Mouse (Mus musculus): ENCODE data around the gene Dohh.

Gene Dohh

DNA sequence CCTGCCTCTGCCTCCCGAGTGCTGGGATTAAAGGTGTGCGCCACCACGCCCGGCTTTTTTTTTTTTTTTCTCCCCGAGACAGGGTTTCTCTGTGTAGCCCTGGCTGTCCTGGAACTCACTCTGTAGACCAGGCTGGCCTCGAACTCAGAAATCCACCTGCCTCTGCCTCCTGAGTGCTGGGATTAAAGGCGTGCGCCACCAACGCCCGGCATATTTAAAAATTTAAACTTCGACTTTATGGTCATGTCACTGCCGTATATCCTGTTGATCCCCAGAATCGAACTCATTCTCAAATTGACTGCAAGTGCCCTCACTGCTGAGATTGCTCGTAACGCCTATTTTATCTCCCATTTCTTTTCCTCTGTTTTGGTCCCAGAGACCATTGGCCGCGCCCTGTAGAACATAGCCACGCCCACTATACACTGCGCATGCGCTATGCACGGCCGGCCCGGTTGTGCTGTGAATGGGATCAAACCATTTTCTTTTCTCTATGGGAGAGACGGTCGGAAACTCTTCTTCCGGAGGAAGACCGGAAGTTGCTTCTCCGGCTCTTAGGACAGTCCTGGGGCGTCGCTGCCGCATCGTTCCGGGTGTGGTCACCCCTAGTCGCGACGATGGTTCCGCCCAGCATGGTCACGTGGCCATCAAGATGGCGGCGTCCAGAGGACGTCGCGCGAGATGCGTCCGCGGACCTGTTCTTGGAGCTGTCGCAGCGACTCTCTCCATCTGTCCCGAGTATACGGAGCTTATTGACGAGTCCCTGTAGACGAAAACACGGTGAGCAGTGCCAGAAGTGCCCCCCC is at the start of gene Dohh, which contains the start of gene Gm48551:
Gene Dohh, plus strand, starts transcription at position 627 of the 803 bp plus-strand sequence.
Gene Gm48551, plus strand, starts transcription at position 665 of the 803 bp plus-strand sequence.
- ATAC-seq (ENCODE audit: low TSS enrichment) = peak; percentile 96

DNA sequence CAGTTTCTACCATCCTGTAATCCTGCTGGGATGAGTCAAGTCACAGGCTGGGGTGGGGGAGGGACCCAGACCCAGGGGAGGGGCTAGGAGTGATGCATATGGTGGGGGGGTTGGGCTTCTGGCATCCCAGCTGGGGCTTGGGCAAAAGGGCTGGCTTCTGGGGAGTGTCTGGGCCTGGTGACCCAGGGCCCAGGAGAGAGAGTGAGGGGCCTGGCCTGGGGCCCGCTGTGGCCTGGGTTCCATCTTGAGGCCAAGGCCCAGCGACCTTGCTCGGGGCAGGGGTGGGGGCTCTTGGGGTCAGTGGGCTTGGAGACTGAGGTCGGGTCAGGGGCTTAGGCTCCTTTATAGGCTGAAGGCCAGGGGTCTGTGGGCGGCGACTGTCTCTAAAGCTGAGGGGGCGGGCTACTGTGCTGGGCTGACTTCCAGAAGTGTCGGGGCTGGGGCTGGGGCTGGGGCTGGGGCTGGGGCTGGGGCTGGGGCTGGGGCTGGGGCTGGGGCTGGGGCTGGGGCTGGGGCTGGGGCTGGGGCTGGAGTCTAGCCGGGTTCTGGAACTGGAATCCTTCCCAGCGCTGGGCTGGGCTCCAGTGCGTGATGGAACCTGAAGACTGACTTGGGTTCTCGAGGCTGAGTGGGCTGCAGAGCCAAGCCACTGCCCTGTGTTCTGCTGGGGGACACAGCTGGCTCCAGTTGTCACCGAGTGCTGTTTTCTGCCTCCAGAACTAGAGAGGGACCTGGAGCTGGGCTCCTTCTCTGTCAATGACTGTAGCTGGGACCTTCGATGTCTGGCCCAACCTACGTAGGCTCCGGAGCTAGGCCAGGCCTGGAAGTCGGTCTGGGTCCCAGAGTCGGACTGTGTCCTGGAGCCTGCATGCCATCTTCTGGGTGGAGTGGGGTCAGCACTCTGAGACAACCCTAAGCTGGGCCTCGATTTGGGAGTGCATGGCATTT is 48.6 kb upstream of the Dohh start:
- ATAC-seq (ENCODE audit: low TSS enrichment) = no peak

DNA sequence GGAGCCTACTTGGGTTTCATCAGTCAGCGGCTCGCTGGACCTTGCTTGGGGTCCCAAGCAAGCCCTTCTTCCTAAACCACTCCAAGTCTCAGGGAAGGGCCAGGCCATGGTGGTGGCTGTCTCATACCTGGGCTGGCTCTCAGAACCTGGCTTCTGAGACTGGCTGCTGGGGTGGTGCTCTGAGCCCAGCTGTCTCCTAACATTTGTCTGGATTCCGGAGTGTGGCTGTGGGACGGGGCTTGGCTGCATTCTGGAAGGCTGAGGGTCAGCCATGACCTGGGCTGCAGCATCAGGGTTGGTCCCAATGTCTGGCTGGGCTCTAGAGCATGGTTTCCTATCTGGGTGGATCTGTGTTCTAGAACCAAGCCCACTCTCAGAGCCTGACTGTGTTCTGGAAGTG is 47.7 kb upstream of the Dohh start:
- no peak for ATAC-seq (ENCODE audit: low TSS enrichment)

DNA sequence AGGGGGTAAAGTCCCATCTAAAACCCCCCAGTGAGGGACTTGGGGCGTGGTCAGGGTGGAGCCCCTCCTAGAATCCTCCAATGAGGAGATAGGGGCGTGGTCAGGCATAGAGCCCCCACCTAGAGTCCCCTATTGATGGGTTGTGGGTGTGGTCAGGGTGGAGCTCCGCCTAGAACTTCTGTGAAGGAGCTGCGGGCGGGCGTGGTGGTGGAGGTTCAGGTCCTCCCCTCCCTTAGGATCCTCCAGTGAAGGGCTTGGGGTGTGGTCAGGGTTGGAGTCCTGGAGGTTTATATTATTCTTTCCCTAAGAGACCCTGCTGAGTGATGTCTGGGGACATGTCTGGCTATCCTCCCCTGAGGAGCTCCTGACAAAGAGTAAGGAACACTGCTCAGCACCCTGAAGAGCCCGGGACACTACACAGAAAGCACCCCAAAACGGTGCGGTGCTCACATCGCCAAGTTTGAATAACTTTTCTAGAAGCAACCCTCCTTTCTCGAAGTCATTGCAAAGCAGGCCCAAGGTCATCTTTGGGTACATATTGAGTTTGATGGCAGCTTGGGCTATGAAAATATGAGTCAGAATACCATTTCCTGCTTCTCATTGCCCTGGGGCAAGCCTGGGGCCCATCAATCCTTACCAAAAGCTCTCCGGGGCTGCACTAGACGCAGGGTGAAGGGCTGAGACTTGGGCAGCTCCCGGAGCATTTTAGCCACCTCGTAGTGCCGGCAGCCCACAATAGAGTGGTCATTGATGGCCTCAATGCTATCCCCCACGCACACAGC is 43.5 kb upstream of the Dohh start:
- ATAC-seq (ENCODE audit: low TSS enrichment) = no peak

DNA sequence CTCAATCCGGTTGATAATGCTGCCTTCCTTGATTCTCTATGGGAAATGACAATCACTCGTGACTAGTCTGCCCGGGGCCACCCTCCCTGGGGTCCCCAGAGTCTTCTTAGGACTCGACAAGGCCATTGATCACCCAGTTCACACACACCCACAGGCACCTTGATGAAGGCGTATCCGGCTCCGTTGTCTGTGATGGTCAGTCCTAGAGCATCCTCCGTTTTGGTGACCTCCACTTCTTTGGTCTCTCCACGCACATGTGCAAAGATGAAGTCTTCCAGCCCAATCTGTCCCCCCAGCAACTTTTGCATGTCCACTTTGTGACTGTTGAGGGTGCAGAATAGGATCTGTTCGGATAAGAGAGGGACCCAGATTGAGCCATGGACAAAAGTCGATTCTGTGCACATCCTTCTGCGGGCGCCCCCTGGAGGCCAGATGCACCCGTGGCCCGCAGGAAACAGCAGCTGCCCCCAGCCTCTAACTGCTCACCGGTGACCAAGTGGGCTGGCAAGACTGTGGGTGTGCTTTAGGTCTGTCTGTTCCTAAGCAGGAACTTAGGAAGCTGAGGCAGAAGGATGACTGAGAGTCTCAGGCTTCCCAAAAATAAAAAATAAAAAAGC is 42.8 kb upstream of the Dohh start:
- ATAC-seq (ENCODE audit: low TSS enrichment) = no peak

DNA sequence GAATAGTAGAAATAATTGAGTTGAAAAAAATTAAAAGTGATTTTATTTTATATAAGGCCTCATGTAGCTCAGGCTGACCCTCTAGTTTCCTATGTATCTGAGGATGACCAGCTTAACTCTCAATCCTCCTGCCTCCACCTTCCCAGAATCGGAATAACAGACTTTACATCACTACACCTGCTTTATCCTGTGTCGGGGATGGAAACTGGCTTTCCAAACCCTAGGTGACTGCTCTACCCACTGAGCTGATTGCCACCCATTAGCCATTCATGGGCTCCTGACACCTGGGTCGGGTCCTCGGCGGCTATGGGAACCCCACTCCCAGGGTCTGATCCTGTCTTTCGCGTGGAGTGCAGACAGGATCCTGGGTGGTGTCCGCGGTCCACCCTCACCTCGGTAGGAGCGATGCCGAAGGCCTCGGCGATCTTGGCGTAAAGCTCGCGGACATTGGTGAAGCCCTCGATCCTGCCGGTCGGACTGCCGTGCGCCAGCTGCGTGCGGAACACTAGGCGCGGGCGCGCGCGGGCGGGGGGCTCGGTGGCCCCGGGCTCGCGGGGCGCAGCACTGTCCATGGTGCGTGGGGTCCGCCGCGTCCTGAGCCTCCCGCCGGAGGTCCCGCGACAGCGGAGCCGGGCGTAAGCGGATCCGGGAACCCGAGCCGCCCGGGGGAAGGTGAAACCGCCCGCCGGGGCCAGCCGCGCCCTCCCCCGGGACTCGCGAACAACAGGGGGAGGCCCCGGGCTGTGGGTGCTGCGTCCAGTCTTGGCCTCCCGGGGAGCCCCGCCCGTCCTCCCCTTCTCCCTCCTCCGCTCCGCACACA is 41.3 kb upstream of the Dohh start, which contains the start of gene Gipc3:
Gene Gipc3, minus strand, starts transcription at position 581 of the 820 bp plus-strand sequence.
- ATAC-seq (ENCODE audit: low TSS enrichment) = no peak

DNA sequence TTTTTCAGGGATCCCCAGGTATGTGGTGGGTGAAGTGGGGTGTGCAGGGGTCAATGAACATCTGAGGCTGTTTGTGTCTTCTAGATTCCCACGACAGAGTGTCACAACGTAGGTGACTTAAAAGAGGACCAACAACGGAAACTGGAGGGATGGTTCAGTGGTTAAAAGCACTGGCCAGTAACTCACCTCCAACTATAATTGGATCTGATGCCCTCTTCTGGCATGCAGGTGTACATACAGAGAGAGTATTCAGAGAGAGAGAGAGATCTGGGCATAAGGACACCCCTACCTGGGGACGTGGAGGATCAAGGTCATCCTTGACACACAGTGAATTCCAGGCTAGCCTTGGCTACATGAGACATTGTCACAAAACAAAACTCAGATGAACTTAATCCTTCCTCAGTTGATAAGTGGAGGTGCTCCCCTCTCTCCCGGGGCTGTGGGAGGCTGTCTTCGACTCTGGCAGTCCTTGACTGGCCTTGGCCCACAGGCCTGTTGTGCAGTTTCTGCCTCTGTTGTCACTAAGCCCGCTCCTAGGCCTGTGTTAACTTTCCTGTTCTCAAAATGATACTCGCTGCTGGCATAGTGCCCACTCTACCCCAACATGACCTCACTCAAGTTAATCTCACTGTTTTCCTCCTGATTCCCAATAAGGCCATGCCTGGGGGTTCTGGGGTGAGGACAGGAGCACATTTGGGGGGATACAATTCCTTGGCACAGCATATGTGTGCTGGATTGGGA is 39.6 kb upstream of the Dohh start:
- no peak for ATAC-seq (ENCODE audit: low TSS enrichment)

DNA sequence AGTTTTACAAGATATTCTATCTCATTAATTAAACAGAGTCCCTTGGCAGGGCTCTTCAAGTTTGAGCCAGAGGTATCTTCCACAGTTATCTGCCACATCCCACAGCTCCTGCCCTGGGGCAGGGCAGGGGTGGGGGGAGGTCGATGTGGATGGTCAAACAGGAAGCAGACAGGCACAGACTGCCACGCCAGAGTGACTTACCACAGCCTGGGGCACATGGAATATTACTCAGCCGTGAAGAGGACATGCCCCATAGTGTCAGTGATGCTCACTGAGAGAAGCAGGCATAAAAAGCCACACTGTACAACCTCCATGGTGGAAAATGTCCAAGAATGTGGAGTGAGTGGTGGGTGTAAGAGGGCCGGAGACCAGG is 39.1 kb upstream of the Dohh start:
- ATAC-seq (ENCODE audit: low TSS enrichment) = no peak

DNA sequence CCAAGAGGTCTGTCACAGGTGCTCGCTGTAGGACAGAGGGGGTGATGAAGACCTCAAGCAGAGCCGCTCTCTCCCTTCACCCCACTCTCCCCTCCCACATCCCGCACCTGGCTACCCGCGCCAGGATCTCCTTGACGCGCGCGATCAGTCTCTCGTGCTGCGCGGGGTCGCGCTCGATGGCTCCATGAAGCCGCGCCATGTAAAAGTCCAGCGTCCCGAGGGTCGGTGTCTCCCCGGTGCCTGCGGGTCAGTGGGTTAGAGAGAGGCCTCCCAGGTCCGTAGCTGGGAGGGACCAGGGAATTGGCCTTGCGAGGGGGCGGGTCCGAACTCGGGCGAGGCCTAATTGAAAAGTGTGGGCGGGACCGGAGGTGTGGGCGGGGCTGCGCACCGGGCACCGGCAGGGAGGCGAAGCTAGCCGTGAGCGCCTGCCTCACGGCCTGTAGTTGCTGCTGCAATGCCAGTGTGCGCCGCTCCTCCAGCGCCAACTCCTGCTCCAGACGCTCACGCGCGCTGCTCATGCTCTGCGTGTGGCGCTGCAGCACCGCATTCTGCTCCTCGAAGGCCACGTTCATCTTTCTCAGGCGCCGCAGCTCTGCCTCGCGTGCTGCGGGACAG is 37.7 kb upstream of the Dohh start:
- ATAC-seq (ENCODE audit: low TSS enrichment) = peak; percentile 38

DNA sequence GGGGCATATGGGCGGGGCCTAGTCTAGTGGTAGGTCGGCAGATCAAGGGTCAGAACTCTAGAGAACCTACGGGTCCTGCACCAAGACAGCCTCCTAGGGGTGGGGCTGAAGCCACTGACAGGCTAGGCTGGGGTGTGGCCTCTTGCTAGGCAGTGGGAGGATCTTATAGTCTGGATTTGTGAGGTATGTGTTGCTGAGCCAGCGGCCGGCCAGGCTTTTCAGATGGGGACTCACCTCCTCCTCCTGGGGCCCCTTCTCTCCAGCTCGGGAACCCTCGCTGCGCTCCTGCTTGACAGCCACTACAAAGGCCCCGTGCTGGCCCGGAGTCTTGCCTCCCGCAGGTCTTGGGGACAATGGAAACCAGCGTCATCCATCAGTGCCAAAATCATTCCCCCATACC is 35.1 kb upstream of the Dohh start:
- ATAC-seq (ENCODE audit: low TSS enrichment) = no peak

DNA sequence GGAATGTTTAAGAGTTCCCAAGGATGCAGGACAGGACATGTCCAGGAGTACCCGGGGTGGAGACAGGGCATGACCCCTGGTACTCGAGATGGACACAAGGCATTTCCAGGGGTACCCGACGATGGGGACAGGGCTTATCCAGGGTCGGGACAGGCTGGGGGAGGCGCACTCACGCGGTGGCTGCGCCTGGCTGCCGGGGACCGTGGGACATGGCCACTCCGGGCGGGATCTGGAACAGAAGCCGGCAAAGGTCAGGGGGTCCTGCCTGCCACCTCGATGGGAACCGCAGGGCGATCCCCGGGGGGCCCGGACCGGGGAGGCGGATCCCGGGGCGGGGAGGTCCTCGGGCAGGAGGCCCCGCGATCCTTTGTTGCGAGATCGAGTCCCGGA is 34.3 kb upstream of the Dohh start:
- ATAC-seq (ENCODE audit: low TSS enrichment) = no peak

DNA sequence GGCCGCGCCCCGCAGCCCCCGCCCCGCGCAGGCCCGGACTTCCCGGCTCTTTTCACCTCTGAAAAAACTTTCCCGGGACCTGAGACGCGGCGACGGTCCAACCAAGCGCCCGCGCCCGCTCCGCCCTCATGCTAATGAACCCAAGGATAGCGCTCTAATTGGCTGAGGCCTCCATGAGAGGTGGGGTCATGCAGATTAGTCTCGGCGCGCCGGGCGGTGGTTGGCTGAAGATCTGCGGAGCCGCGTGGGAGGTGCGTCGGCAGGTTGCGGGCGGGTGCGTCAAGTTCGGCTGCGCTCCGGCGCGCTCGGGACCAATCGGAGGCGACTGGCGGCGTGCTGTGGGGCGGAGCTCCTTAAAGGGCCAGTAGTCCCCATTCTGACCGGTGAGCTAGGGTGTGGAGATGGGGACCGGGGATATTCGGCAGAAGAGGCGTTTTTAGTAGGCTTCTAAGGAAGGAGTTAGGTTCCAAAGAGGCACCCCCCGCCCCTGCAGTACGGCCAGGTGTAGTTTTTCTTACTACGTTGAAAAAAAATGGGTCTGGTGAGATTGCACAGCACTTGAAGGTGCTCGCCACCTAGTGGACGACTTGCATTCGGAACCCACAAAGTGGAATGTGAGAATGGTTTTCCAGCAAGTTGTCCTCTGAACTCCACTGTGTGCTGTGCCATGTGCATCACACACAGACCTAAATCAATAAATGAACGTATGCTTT is 33.7 kb upstream of the Dohh start, which contains the start of gene Hmg20b:
Gene Hmg20b, minus strand, starts transcription at position 130 of the 713 bp plus-strand sequence.
- ATAC-seq (ENCODE audit: low TSS enrichment) = peak; percentile 96

DNA sequence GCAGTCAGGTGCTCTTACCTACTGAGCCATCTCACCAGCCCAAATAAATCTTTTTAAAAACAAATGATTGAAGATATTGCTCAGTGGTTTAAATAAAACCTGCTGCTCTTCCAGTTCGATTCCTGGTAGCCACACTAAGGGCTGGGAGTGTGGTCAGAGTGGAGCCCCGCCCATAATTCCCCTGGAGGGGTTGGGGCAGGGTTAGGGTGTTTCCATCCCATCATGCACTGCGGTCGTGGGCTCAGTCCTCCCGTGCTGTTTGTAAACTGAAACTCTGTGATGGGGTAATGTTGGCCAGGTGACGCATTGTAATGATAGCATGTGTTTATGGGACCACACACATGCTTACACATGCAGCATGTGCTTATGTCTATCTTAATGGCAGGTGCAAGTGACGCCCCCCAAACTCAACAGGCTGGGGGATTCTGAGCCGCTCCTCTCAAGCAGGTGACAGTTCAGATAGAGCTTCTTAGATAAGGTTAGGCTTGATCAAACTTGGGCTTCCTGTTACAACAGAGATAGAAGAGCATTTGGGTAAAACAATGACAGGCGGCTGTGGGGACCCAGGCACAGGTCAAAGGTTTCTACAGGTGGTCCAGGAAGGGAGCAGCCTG is 32.4 kb upstream of the Dohh start:
- ATAC-seq (ENCODE audit: low TSS enrichment) = no peak

DNA sequence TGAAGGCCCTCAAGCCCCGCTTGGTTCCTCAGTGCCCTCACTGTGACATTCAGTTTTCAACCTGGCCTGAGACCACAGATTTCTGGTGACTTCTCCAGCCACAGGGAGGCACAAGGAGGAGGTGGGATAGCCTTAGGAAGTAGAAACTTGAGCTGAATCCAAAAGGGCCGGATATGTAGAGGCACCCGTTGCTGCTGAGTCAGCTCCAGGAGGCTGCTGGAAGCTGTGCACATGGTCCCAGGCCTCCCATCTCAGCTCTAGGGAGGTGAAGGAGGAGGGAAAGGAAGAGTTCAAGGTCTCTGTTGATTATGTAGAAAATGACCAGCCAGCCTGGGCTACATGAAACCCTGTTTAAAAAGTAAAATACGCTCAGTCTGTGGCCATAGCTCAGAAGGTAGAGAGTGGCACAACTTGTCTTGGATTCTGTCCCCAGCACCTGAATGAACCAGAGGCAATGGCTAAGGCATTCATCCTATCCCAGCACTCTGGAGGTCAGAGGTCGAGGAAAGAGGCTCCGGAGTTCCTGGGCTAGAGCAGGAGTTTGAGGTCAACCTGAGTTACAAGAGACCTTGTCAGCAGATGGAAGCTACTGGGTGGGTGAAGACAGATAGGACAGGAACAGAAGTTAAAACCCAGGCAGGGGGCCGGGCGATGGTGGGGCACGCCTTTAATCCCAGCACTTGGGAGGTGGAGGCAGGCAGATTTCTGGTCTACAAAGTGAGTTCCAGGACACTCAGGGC is 29.3 kb upstream of the Dohh start:
- no peak for ATAC-seq (ENCODE audit: low TSS enrichment)

DNA sequence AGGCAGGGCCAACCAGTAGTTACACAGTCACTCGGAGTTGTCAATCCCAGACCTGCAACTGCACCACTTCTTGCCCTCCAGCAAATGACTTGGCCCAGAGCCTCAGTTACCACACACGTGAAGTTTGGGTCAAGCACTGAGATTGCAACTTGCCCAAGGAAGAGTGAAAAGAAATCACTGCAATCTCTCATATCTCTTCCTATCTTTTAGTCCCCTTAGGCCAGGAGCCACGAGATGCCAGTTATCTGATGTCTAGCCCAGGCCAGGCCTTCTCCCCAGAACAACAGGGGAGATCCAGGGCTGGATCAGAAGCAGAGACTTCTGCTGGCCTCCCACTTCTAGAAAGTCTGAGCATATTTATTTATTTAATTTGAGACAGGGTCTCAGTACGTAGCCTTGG is 28.7 kb upstream of the Dohh start:
- no peak for ATAC-seq (ENCODE audit: low TSS enrichment)

DNA sequence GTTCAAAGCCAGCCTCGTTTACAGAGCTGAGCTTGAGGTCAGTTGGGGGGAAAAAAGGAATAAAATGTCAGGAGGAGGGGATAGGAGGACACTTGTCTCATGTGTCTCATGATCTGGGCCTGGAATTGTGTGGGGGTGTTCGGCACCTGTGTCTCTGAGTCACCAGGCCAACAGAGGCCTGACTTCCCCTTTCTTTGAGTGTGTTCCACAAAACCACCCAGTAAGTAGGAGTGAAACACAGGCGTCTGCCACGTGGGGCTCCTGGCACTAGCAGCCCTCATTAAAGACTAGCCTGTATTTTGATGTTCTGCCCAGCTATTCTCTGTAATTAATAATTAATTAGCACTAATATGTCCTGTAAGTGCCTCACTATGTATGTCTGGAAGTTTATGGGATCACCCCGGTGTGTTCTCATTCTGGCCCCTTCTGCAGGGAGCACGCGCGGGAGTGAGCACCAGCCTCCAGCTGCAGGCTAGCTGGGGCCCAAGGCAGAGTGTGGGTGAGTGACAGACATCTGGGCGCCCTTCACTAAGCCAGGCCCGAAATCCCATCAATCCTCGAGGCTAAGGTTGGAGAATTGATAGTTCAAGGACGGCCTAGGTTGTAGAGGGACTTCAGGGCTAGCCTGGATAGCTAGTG is 27.8 kb upstream of the Dohh start:
- no peak for ATAC-seq (ENCODE audit: low TSS enrichment)
